In the genomic region with DNA sequence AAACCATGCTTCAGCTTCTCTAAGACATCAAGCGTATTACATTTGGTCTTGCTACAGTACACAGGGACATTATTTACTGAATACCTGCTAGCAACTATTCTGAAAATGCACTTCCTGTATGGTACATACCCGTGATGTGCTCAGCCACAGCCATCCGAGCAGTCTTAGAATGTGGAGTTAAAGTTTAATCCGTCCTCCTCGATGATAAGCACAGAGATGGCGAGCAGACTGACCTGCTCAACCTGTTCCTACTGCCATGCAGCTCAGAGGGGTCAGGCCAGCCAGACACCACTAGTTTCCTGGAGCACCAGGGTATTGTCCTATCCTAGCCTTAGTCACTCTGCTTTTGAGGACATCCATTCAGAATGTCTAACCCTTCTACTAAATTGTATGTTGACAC, we compare ENCODE assay signal across 18 mouse cellular contexts. TPM values are rescaled to one million over a fixed set of nuclear protein-coding genes. Genes with fewer than 3 reads are reported as not detected.
A peak's percentile ranks its signal among the peaks of the same experiment; 100 is the strongest.
DNase-seq lines count a peak whose midpoint lies in the region; ATAC-seq lines count a peak whose summit lies in the region.
"Had no signal": no experiment of that assay in that cellular context is flagged by ENCODE, and none has a peak within 500 bp of the region (broad histone marks: within the 10 kb centered on the region; RNA-seq: fewer than 3 reads in every experiment).

No protein-coding gene starts in this region.

- H3K27ac ChIP-seq in liver, embryonic 16.5 days (ENCODE audit: low read length), result no peak overlapping the region
- H3K27ac ChIP-seq in liver, embryonic 12.5 days, result no peak overlapping the region
- no peak overlapping the region for H3K27ac ChIP-seq in intestine, embryonic 15.5 days
- peak overlapping the region; percentile 47; the same call in 1 of the 2 replicates for H3K27ac ChIP-seq in kidney, embryonic 15.5 days
- no peak overlapping the region for H3K27ac ChIP-seq in stomach, embryonic 14.5 days (ENCODE audit: low read length)
- H3K27ac ChIP-seq: gastrocnemius, adult 2 months; heart, adult 2 months; hindbrain, embryonic 15.5 days; midbrain, embryonic 12.5 days had no signal

- ATAC-seq in liver, embryonic 16.5 days (ENCODE audit: low read depth), result peak; percentile 41; the same call in 1 of the 2 replicates
- ATAC-seq in liver, embryonic 12.5 days, result no peak
- peak; percentile 100 for ATAC-seq in intestine, embryonic 15.5 days
- peak; percentile 91 for ATAC-seq in kidney, embryonic 15.5 days (replicated peaks; ENCODE audit: low FRiP score)
- ATAC-seq in stomach, embryonic 14.5 days (ENCODE audit: insufficient number of reproducible peaks, insufficient read depth, low FRiP score, low read depth), result peak; percentile 92
- ATAC-seq in activated CD4-positive, CD25-positive, alpha-beta regulatory T cell, adult 4 months, result no peak
- ATAC-seq: forebrain, postnatal 0 days had no signal

- no peak overlapping the region for H3K4me3 ChIP-seq in liver, embryonic 16.5 days (ENCODE audit: low read depth, low read length)
- no peak overlapping the region for H3K4me3 ChIP-seq in liver, embryonic 12.5 days
- H3K4me3 ChIP-seq in intestine, embryonic 15.5 days (replicated peaks), result no peak overlapping the region
- no peak overlapping the region for H3K4me3 ChIP-seq in kidney, embryonic 15.5 days (replicated peaks)
- H3K4me3 ChIP-seq in stomach, embryonic 14.5 days (ENCODE audit: low read depth, low read length), result no peak overlapping the region
- H3K4me3 ChIP-seq: gastrocnemius, adult 2 months; heart, adult 2 months; hindbrain, embryonic 15.5 days; midbrain, embryonic 12.5 days; myocyte had no signal

- H3K4me1 ChIP-seq in liver, embryonic 16.5 days (ENCODE audit: control insufficient read depth, low read depth, low read length), result no peaks in the 10 kb centered on the region
- no peaks in the 10 kb centered on the region for H3K4me1 ChIP-seq in liver, embryonic 12.5 days
- 0 out of 2 replicates have a peak, but pooled peaks cover 2% of the 10 kb centered on the region for H3K4me1 ChIP-seq in intestine, embryonic 15.5 days (replicated peaks)
- no peaks in the 10 kb centered on the region for H3K4me1 ChIP-seq in kidney, embryonic 15.5 days
- no peaks in the 10 kb centered on the region for H3K4me1 ChIP-seq in stomach, embryonic 14.5 days (ENCODE audit: control insufficient read depth, insufficient read depth, low read length)
- H3K4me1 ChIP-seq: hindbrain, embryonic 15.5 days; midbrain, embryonic 12.5 days had no signal

- WGBS in liver, embryonic 16.5 days (ENCODE audit: insufficient replicate concordance), result 47% methylated on average over 6 of the region's 6 CpGs
- 50% methylated on average over 6 of the region's 6 CpGs for WGBS in liver, embryonic 12.5 days (ENCODE audit: insufficient replicate concordance)
- WGBS in intestine, embryonic 15.5 days, result 60% methylated on average over 6 of the region's 6 CpGs
- 66% methylated on average over 6 of the region's 6 CpGs for WGBS in kidney, embryonic 15.5 days
- WGBS in stomach, embryonic 14.5 days, result 61% methylated on average over 6 of the region's 6 CpGs

- H3K4me2 ChIP-seq in liver, embryonic 16.5 days (ENCODE audit: low read depth, low read length), result no peak overlapping the region
- no peak overlapping the region for H3K4me2 ChIP-seq in liver, embryonic 12.5 days
- H3K4me2 ChIP-seq in intestine, embryonic 15.5 days (replicated peaks), result no peak overlapping the region
- H3K4me2 ChIP-seq in kidney, embryonic 15.5 days, result no peak overlapping the region
- no peak overlapping the region for H3K4me2 ChIP-seq in stomach, embryonic 14.5 days (replicated peaks; ENCODE audit: low read depth, low read length)
- H3K4me2 ChIP-seq: hindbrain, embryonic 15.5 days; midbrain, embryonic 12.5 days had no signal

- no peak overlapping the region for H3K9ac ChIP-seq in liver, embryonic 16.5 days (ENCODE audit: low read depth, low read length)
- no peak overlapping the region for H3K9ac ChIP-seq in liver, embryonic 12.5 days
- H3K9ac ChIP-seq in intestine, embryonic 15.5 days, result no peak overlapping the region
- H3K9ac ChIP-seq in kidney, embryonic 15.5 days, result no peak overlapping the region
- no peak overlapping the region for H3K9ac ChIP-seq in stomach, embryonic 14.5 days (replicated peaks; ENCODE audit: low read depth, low read length)
- H3K9ac ChIP-seq: forebrain, postnatal 0 days; hindbrain, embryonic 15.5 days; midbrain, embryonic 12.5 days had no signal

- H3K36me3 ChIP-seq in liver, embryonic 16.5 days (ENCODE audit: control insufficient read depth, insufficient read depth), result no peaks in the 10 kb centered on the region
- H3K36me3 ChIP-seq in liver, embryonic 12.5 days, result no peaks in the 10 kb centered on the region
- no peaks in the 10 kb centered on the region for H3K36me3 ChIP-seq in intestine, embryonic 15.5 days
- H3K36me3 ChIP-seq in kidney, embryonic 15.5 days, result no peaks in the 10 kb centered on the region
- no peaks in the 10 kb centered on the region for H3K36me3 ChIP-seq in stomach, embryonic 14.5 days (ENCODE audit: control insufficient read depth, insufficient read depth, low read length)
- H3K36me3 ChIP-seq: hindbrain, embryonic 15.5 days; midbrain, embryonic 12.5 days had no signal

- H3K9me3 ChIP-seq in liver, embryonic 16.5 days (replicated peaks; ENCODE audit: control insufficient read depth, low read length), result no peaks in the 10 kb centered on the region
- no peaks in the 10 kb centered on the region for H3K9me3 ChIP-seq in liver, embryonic 12.5 days (replicated peaks)
- no peaks in the 10 kb centered on the region for H3K9me3 ChIP-seq in intestine, embryonic 15.5 days
- H3K9me3 ChIP-seq in kidney, embryonic 15.5 days (replicated peaks), result no peaks in the 10 kb centered on the region
- H3K9me3 ChIP-seq in stomach, embryonic 14.5 days (ENCODE audit: control insufficient read depth, low read depth, low read length), result no peaks in the 10 kb centered on the region
- H3K9me3 ChIP-seq: hindbrain, embryonic 15.5 days; midbrain, embryonic 12.5 days had no signal

- no peaks in the 10 kb centered on the region for H3K27me3 ChIP-seq in liver, embryonic 16.5 days (ENCODE audit: control insufficient read depth, insufficient read depth, low read depth, low read length)
- no peaks in the 10 kb centered on the region for H3K27me3 ChIP-seq in liver, embryonic 12.5 days (replicated peaks)
- no peaks in the 10 kb centered on the region for H3K27me3 ChIP-seq in intestine, embryonic 15.5 days (replicated peaks)
- H3K27me3 ChIP-seq in kidney, embryonic 15.5 days, result no peaks in the 10 kb centered on the region
- no peaks in the 10 kb centered on the region for H3K27me3 ChIP-seq in stomach, embryonic 14.5 days (ENCODE audit: control insufficient read depth, insufficient read depth, low read length)
- H3K27me3 ChIP-seq: CH12.LX; hindbrain, embryonic 15.5 days; midbrain, embryonic 12.5 days had no signal

- DNase-seq in thymus, postnatal 14 days, result no peak
- DNase-seq in thymus, postnatal 10 days (ENCODE audit: low spot score in 2 of 2), result no peak
- DNase-seq: cerebellum, adult 9-11 months; forebrain, postnatal 0 days; gastrocnemius, adult 2 months; heart, adult 2 months; liver; right cerebral cortex, adult 18-20 months had no signal

RNA-seq across cellular contexts. Expression of a gene that starts 30.6 kb away (rescaled TPM):
- polyA plus RNA-seq in liver, embryonic 16.5 days (2015; fragmentation: Nextera tagmentation; extraction: Ambion mirVana), result 0.29 and 0.41 TPM in 2 replicates
- 1.1 and 1.3 TPM in 2 replicates for polyA plus RNA-seq in liver, embryonic 12.5 days (2016; fragmentation: Nextera tagmentation; extraction: Ambion mirVana)
- polyA plus RNA-seq in intestine, embryonic 15.5 days (2015; fragmentation: Nextera tagmentation; extraction: Ambion mirVana), result 7.1 and 8.0 TPM in 2 replicates
- polyA plus RNA-seq in kidney, embryonic 15.5 days (2015; fragmentation: Nextera tagmentation; extraction: Ambion mirVana), result 14.2 and 15.9 TPM in 2 replicates
- polyA plus RNA-seq in stomach, embryonic 14.5 days (2014; fragmentation: Nextera tagmentation; extraction: Ambion mirVana), result 24.4 and 24.8 TPM in 2 replicates
- not detected for polyA plus RNA-seq in activated CD4-positive, CD25-positive, alpha-beta regulatory T cell, adult 4 months (2017; shearing (Covaris generic))

Comparison
In these comparisons a context has a peak if more than half of its experiments do, and no peak if none do; other contexts are left out.
1. ATAC-seq: peak in liver, embryonic 16.5 days (single experiment), intestine, embryonic 15.5 days (single experiment), kidney, embryonic 15.5 days (single experiment) and stomach, embryonic 14.5 days (single experiment); none in liver, embryonic 12.5 days (single experiment) and activated CD4-positive, CD25-positive, alpha-beta regulatory T cell, adult 4 months (single experiment).